Mouse (Mus musculus) cortical plate, adult 2 months (tissue): ENCODE measurements at regions not wholly inside any gene's neighbourhood (a gene's known extent, or its start where the extent isn't known, plus 50 kb on each side); places are given as distances from the start of the nearest gene placed in this dataset.

Source experiments
- CTCF ChIP-seq: fragments of 200-500 bp; IDR thresholded peaks from 2 replicates; pipeline ENCODE4 v1.5.1; 2011; ENCODE audit warnings: mild to moderate bottlenecking, control low read depth, low read length; ENCODE audit not compliant: insufficient read depth; ENCODE audit errors: extremely low read depth
- POLR2A ChIP-seq: fragments of 200-500 bp; IDR thresholded peaks from 2 replicates; pipeline ENCODE4 v1.6.1; 2011; ENCODE audit warnings: mild to moderate bottlenecking, low read length, control low read depth; ENCODE audit not compliant: insufficient read depth; ENCODE audit errors: extremely low read depth

- TF ChIP-seq CTCF (no peak), POLR2A (no peak)
These were observed 526.9 kb upstream of the Tmem132c start for GRCm38 (mm10) chr5:126714672-126715071.
